Mouse (Mus musculus) limb, embryonic 11.5 days (tissue): Measurements from ENCODE around the gene Sh3glb1. TPM values are rescaled to one million over a fixed set of nuclear protein-coding genes. Genes with fewer than 3 reads are reported as not detected.

Experiments
- ATAC-seq: fragments of 200-750 bp; cut with Nextera tagmentation; 2 replicates; pipeline ENCODE4 v1.8.0; 2017; ENCODE audit warnings: low read depth; ENCODE audit not compliant: insufficient number of reproducible peaks, low FRiP score, low TSS enrichment
- DNase-seq: peaks from one replicate; pipeline ENCODE4 v3.0.0-alpha.2; 2015; ENCODE audit warnings: low spot score
- H3K27ac ChIP-seq: fragments of 300-500 bp; sonication (generic); replicated peaks from 2 replicates; pipeline ENCODE4 v1.5.1; 2014; ENCODE audit warnings: low read depth, mild to moderate bottlenecking, low read length
- H3K27me3 ChIP-seq: fragments of 300-500 bp; sonication (generic); 2 replicates; pipeline ENCODE4 v1.6.1; 2014; ENCODE audit warnings: mild to moderate bottlenecking, low read length, mixed read lengths; ENCODE audit not compliant: control insufficient read depth, insufficient read depth
- H3K36me3 ChIP-seq: fragments of 300-500 bp; sonication (generic); 2 replicates; pipeline ENCODE4 v1.6.1; 2014; ENCODE audit warnings: mild to moderate bottlenecking, low read length, moderate library complexity, mixed read lengths; ENCODE audit not compliant: control insufficient read depth, insufficient read depth
- H3K4me1 ChIP-seq: fragments of 300-500 bp; sonication (generic); 2 replicates; pipeline ENCODE4 v1.6.1; 2014; ENCODE audit warnings: low read length, mixed read lengths; ENCODE audit not compliant: control insufficient read depth, insufficient read depth
- H3K4me2 ChIP-seq: fragments of 300-500 bp; sonication (generic); 2 replicates; pipeline ENCODE4 v1.6.1; 2014; ENCODE audit warnings: low read depth, mild to moderate bottlenecking, moderate library complexity; ENCODE audit not compliant: severe bottlenecking
- H3K4me3 ChIP-seq: fragments of 300-500 bp; sonication (generic); 2 replicates; pipeline ENCODE4 v1.5.1; 2014; ENCODE audit warnings: low read depth, low read length
- H3K9ac ChIP-seq: fragments of 300-500 bp; sonication (generic); 2 replicates; pipeline ENCODE4 v1.6.1; 2014; ENCODE audit warnings: mild to moderate bottlenecking, low read length
- H3K9me3 ChIP-seq: fragments of 300-500 bp; sonication (generic); 2 replicates; pipeline ENCODE4 v1.6.1; 2016; ENCODE audit warnings: low read length; ENCODE audit not compliant: control insufficient read depth
- WGBS: fragments of 180-500 bp; shearing (Covaris S2); extraction: QIAGEN DNeasy Blood & Tissue Kit; methylation state at CpG from one replicate; pipeline ENCODE4 v1.1.7; 2014; 5-methylcytosine and 5-hydroxymethylcytosine counted together
- polyA plus RNA-seq: library from polyadenylated mRNA; unstranded; fragments of >200 nt; fragmentation: Nextera tagmentation; extraction: Ambion mirVana; gene quantifications from 2 replicates; pipeline ENCODE4 v1.2.1, GENCODE M21; 2014

Gene Sh3glb1
- polyA plus RNA-seq, 1 experiment from 2014 or later, result 92.2 TPM

DNA sequence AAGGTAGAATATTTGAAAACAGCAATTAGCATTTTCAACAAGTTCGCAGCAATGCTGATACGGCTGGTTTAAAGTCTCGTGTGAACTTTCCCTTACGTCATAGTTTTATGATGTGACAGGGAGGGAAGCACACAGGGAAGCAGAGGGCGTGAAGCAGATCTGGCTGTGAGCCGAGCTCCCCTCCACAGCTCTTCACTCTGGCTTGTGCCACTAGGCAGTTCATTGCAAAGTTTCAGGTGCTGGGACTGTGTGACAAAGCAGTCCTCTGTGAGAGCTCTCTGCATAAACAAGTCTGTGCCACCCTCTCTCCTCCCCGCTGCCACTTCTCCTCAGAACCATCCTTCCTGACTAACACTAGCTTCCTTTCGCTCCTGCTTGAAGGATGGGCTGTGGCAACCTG lies 31.9 kb downstream of the Sh3glb1 start:
- Histone ChIP-seq H3K4me3 (no peak overlapping the region), H3K36me3 (no peaks in the 10 kb centered on the region), H3K27ac (no peak overlapping the region), H3K9ac (no peak overlapping the region), H3K9me3 (no peaks in the 10 kb centered on the region), H3K4me1 (no peaks in the 10 kb centered on the region), H3K4me2 (no peak overlapping the region), H3K27me3 (no peaks in the 10 kb centered on the region)
- no peak for ATAC-seq
- 71% methylated on average over 8 of the region's 8 CpGs for WGBS
- DNase-seq, result no peak

DNA sequence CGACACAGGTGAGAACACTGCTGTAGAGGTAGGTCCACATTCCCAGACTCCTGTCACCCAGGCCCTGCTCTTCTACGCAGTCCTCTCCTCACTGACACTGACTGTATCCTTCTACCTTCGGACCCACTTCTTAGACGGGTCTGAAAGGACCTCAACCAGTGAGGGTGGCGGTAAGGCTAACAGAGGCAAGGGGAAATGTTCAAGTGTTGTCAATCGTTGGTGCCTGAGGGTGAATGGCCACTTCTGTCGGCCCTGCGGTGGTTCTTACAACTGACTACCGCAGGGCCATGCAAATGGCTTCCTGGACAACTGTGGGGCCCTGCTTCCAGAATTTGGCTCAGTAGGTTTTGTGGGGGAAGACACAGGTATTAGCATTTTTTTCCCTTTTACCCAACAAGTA lies 32.5 kb downstream of the Sh3glb1 start:
- no peak for DNase-seq
- H3K4me3 ChIP-seq, result no peak overlapping the region
- no peaks in the 10 kb centered on the region for H3K36me3 ChIP-seq
- no peak overlapping the region for H3K4me2 ChIP-seq
- 90% methylated on average over 9 of the region's 9 CpGs for WGBS
- no peaks in the 10 kb centered on the region for H3K27me3 ChIP-seq
- no peak overlapping the region for H3K9ac ChIP-seq
- no peak overlapping the region for H3K27ac ChIP-seq
- H3K4me1 ChIP-seq, result no peaks in the 10 kb centered on the region
- H3K9me3 ChIP-seq, result no peaks in the 10 kb centered on the region
- no peak for ATAC-seq

GRCm38 (mm10) chr3:144686146-144686545 lies 34.0 kb downstream of the Sh3glb1 start:
- Histone ChIP-seq H3K4me3 (no peak overlapping the region), H3K4me1 (no peaks in the 10 kb centered on the region), H3K4me2 (no peak overlapping the region), H3K9ac (no peak overlapping the region), H3K27me3 (no peaks in the 10 kb centered on the region), H3K9me3 (no peaks in the 10 kb centered on the region), H3K36me3 (no peaks in the 10 kb centered on the region), H3K27ac (no peak overlapping the region)
- no peak for DNase-seq
- no peak for ATAC-seq
- WGBS, result 89% methylated on average over 5 of the region's 5 CpGs

- Histone ChIP-seq H3K4me2 (no peak overlapping the region), H3K36me3 (no peaks in the 10 kb centered on the region), H3K9ac (no peak overlapping the region), H3K9me3 (no peaks in the 10 kb centered on the region), H3K4me1 (no peaks in the 10 kb centered on the region), H3K27me3 (no peaks in the 10 kb centered on the region), H3K27ac (no peak overlapping the region), H3K4me3 (no peak overlapping the region)
- DNase-seq, result peak; percentile 11
- ATAC-seq, result no peak
- WGBS, result 91% methylated on average over 12 of the region's 12 CpGs
Observed at GRCm38 (mm10) chr3:144683136-144683814, 36.9 kb downstream of the Sh3glb1 start.

GRCm38 (mm10) chr3:144681542-144681941 lies 38.6 kb downstream of the Sh3glb1 start:
- WGBS, result 81% methylated on average over 5 of the region's 5 CpGs

DNA sequence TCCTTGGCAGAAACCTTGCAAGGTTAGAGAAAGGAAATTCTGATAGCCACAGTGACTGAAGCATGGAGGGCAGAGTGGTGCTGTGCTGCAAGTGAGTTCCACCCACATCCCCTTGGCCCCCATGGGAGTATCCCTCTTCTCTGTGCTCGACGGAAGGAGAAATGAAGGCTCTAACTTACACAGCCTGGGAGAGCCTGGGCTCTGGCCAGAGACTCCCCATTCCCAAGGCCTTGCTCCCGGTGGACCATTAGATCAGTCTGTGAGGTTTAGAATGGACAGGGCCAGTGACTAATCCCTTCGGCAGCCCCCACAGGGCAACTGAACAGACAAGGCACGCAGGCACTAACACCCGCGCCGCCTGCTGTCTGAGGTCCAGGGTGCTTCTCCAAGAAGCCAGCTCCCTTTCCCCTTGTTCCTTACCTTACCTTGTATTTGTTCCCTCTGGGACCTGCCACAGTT lies 40.4 kb downstream of the Sh3glb1 start:
- no peaks in the 10 kb centered on the region for H3K4me1 ChIP-seq
- no peak overlapping the region for H3K27ac ChIP-seq
- H3K9ac ChIP-seq, result no peak overlapping the region
- no peak overlapping the region for H3K4me3 ChIP-seq
- no peaks in the 10 kb centered on the region for H3K27me3 ChIP-seq
- no peaks in the 10 kb centered on the region for H3K9me3 ChIP-seq
- DNase-seq (no peak), ATAC-seq (no peak)
- 91% methylated on average over 8 of the region's 8 CpGs for WGBS
- no peaks in the 10 kb centered on the region for H3K36me3 ChIP-seq
- H3K4me2 ChIP-seq, result no peak overlapping the region

More at GRCm38 (mm10) chr3:144681542-144681941, 38.6 kb downstream of the Sh3glb1 start:
- Histone ChIP-seq H3K27ac (no peak overlapping the region; the same call in 1 of the 2 replicates), H3K27me3 (no peaks in the 10 kb centered on the region), H3K4me1 (no peaks in the 10 kb centered on the region), H3K9me3 (no peaks in the 10 kb centered on the region), H3K4me2 (no peak overlapping the region), H3K4me3 (no peak overlapping the region), H3K9ac (no peak overlapping the region), H3K36me3 (no peaks in the 10 kb centered on the region)
- ATAC-seq (no peak), DNase-seq (peak; percentile 14)

- ATAC-seq, result no peak
- Histone ChIP-seq H3K9ac (no peak overlapping the region), H3K4me1 (no peaks in the 10 kb centered on the region), H3K27ac (no peak overlapping the region), H3K36me3 (no peaks in the 10 kb centered on the region), H3K27me3 (no peaks in the 10 kb centered on the region), H3K4me3 (no peak overlapping the region), H3K4me2 (no peak overlapping the region), H3K9me3 (no peaks in the 10 kb centered on the region)
- 79% methylated on average over 4 of the region's 4 CpGs for WGBS
- DNase-seq, result no peak
Observed at GRCm38 (mm10) chr3:144679137-144679536, 41.0 kb downstream of the Sh3glb1 start.

DNA sequence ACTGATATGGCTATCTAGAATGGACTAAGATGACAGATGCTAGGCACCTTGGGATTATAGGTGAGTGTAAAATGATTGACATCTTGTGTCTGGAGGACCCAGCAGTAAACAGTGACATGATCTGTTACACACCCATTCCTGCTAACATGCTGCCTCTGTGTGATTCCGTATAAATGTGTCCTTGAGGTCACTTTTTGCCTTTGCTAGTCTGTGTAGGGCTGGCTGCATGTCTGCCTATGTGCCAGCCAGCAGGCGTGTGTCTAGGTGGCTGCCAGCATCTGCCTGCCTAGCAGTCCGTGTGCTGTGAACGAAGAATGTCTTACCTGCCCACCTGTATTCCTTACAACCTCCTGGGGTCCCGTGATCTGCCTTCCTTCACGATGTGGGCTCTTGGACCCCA lies 42.4 kb downstream of the Sh3glb1 start:
- no peak for DNase-seq
- WGBS, result 91% methylated on average over 6 of the region's 6 CpGs
- no peak overlapping the region for H3K9ac ChIP-seq
- no peak overlapping the region for H3K4me2 ChIP-seq
- no peaks in the 10 kb centered on the region for H3K27me3 ChIP-seq
- no peaks in the 10 kb centered on the region for H3K36me3 ChIP-seq
- ATAC-seq, result no peak
- H3K27ac ChIP-seq, result no peak overlapping the region
- H3K9me3 ChIP-seq, result no peaks in the 10 kb centered on the region
- H3K4me1 ChIP-seq, result no peaks in the 10 kb centered on the region
- H3K4me3 ChIP-seq, result no peak overlapping the region

GRCm38 (mm10) chr3:144676249-144676648 lies 43.9 kb downstream of the Sh3glb1 start:
- Histone ChIP-seq H3K9ac (no peak overlapping the region), H3K36me3 (no peaks in the 10 kb centered on the region), H3K4me1 (no peaks in the 10 kb centered on the region), H3K4me3 (no peak overlapping the region), H3K9me3 (no peaks in the 10 kb centered on the region), H3K27ac (no peak overlapping the region), H3K27me3 (no peaks in the 10 kb centered on the region), H3K4me2 (no peak overlapping the region)
- 88% methylated on average over 9 of the region's 9 CpGs for WGBS
- DNase-seq (no peak), ATAC-seq (no peak)
